13 mouse cellular contexts compared by ENCODE assay signal in genomic region chr12:12947606-12948005, GRCm38 (mm10).
"Had no signal": no experiment of that assay in that cellular context is flagged by ENCODE, and none has a peak within 500 bp of the region (broad histone marks: within the 10 kb centered on the region; RNA-seq: fewer than 3 reads in every experiment).

No protein-coding gene starts in this region.

- H3K27ac ChIP-seq: limb, embryonic 13.5 days; liver, embryonic 13.5 days; lung, embryonic 15.5 days had no signal

- H3K4me3 ChIP-seq: limb, embryonic 13.5 days; liver, embryonic 13.5 days; lung, embryonic 15.5 days had no signal

- H3K4me2 ChIP-seq: limb, embryonic 13.5 days; liver, embryonic 13.5 days; lung, embryonic 15.5 days; midbrain, embryonic 11.5 days had no signal

- DNase-seq: kidney, adult 2 months; kidney, postnatal 10 days; kidney, postnatal 4 days; left cerebral cortex, postnatal 4 days; liver, embryonic 13.5 days; lung, postnatal 4 days; midbrain, embryonic 14.5 days; thymus, adult 18-20 months; thymus, postnatal 14 days; thymus, postnatal 4 days had no signal

- H3K36me3 ChIP-seq: limb, embryonic 13.5 days; liver, embryonic 13.5 days; lung, embryonic 15.5 days had no signal

- H3K9ac ChIP-seq: limb, embryonic 13.5 days; liver, embryonic 13.5 days; lung, embryonic 15.5 days had no signal

- H3K9me3 ChIP-seq: limb, embryonic 13.5 days; liver, embryonic 13.5 days; lung, embryonic 15.5 days had no signal

- H3K4me1 ChIP-seq: liver, embryonic 13.5 days had no signal
